Mouse (Mus musculus): ENCODE measurements at regions not wholly inside any gene's neighbourhood (a gene's known extent, or its start where the extent isn't known, plus 50 kb on each side); places are given as distances from the start of the nearest gene placed in this dataset.

DNA sequence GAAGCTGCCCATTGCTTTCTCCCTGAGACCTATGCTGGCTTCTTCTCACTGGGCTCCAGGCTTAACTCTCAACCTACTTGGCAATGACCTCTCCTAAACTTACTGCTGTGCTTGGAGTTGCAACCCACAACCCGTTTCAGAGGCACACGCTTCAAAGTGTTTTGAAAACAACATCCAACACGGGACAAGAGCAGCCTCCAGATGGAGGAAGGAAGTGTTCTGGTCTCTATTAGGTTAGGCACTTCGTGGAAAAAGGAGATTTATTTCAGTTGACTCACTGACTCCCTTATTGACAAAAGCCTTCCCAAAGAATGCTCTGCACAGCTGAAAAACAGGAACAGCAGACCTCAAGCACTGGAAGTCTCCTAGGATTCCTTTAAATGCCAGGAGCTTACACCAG is 76.1 kb upstream of the Myo10 start:
- TF ChIP-seq CTCF (IDR thresholded peaks at IDR 0.05; ENCODE audit: low read depth) (no peak), EP300 (optimal IDR thresholded peaks at IDR 0.05) (no peak)
